Comparison of ENCODE assay signal across 7 mouse cellular contexts in the genomic region with DNA sequence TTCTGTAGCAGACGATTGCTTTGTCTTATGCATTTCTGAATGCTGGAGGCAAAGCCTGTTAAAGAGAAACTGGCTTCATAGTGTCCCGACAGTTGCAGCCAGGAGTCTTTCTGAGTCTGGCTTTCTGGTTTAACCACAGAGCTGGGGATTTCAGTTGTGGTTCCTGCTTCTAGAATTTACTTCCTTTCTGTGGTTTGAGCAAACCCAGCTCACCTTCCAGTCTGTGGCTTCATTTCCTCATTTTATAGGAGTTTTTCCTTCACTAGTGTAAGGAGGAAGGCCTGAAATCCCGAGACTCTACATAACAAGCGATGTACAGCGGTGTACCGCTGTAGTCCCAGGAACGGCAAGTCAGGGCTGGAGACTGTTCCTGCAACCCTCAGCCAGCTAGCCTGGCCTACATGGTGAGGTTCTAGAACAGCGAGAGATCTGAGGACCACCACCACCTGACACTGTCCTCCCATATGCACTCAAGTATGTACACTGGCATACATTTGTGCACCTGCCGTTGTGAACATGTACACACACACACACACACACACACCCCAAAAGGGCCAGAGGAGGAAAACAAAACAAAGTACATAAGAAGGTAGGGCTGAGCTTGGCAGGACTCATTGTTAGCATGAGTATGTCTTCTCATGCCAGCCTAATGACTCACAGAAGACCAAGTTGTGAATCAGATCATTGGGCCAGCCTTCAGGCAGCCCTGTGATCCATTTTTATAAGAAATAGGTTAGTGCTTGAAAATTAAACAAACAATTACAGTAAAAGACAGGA. TPM values are rescaled to one million over a fixed set of nuclear protein-coding genes. Genes with fewer than 3 reads are reported as not detected.
A peak's percentile ranks its signal among the peaks of the same experiment; 100 is the strongest.
DNase-seq lines count a peak whose midpoint lies in the region; ATAC-seq and TF ChIP-seq lines count a peak whose summit lies in the region.

No protein-coding gene starts in this region.

- no peak for TF ChIP-seq CTCF in liver, postnatal 0 days (IDR thresholded peaks at IDR 0.05; ENCODE audit: low read depth)
- no peak for TF ChIP-seq CTCF in thymus, adult 2 months (IDR thresholded peaks at IDR 0.05; ENCODE audit: borderline replicate concordance, control insufficient read depth, extremely low read depth, insufficient read depth, low read length, poor library complexity)

- H3K4me3 ChIP-seq in liver, postnatal 0 days (ENCODE audit: low read depth, low read length) = 0 out of 2 replicates have a peak overlapping the region, but pooled peaks have one; percentile 13
- no peak overlapping the region for H3K4me3 ChIP-seq in liver, embryonic 12.5 days
- H3K4me3 ChIP-seq in thymus, adult 2 months (ENCODE audit: control insufficient read depth, insufficient read depth, low read length) = no peak overlapping the region

- H3K4me1 ChIP-seq in liver, postnatal 0 days (ENCODE audit: insufficient read depth) = no peaks in the 10 kb centered on the region; the same call in 1 of the 2 replicates
- peaks cover 7% of the 10 kb centered on the region; the same call in 1 of the 2 replicates for H3K4me1 ChIP-seq in liver, embryonic 12.5 days
- peaks cover 8% of the 10 kb centered on the region for H3K4me1 ChIP-seq in thymus, adult 2 months (replicated peaks; ENCODE audit: control insufficient read depth, insufficient read depth, low read length)

- no peak overlapping the region for H3K9ac ChIP-seq in liver, postnatal 0 days (replicated peaks)
- no peak overlapping the region for H3K9ac ChIP-seq in liver, embryonic 12.5 days

- no peaks in the 10 kb centered on the region for H3K27me3 ChIP-seq in liver, postnatal 0 days (ENCODE audit: insufficient read depth, low read length)
- H3K27me3 ChIP-seq in liver, embryonic 12.5 days (replicated peaks) = 0 out of 2 replicates have a peak, but pooled peaks cover 5% of the 10 kb centered on the region
- no peaks in the 10 kb centered on the region for H3K27me3 ChIP-seq in thymus, adult 2 months (ENCODE audit: control insufficient read depth, insufficient read depth, low read length)

- DNase-seq in liver, postnatal 0 days = peak; percentile 18
- DNase-seq in Muller cell, postnatal 12 days (ENCODE audit: inconsistent ontology term) = peak; percentile 61
- DNase-seq in lung, postnatal 25 days (ENCODE audit: low spot score) = peak; percentile 28
- peak; percentile 50 for DNase-seq in thymus, adult 2 months
- no peak for DNase-seq in gastrocnemius, postnatal 10 days
- no peak for DNase-seq in cerebellum, adult 9-10 months

- no peak for TF ChIP-seq POLR2A in thymus, adult 2 months (IDR thresholded peaks at IDR 0.05; ENCODE audit: control insufficient read depth, extremely low read depth, insufficient read depth, low read length, poor library complexity)

- H3K4me2 ChIP-seq in liver, postnatal 0 days (ENCODE audit: low read depth, low read length) = peak overlapping the region; percentile 60
- H3K4me2 ChIP-seq in liver, embryonic 12.5 days = no peak overlapping the region

- peaks cover 8% of the 10 kb centered on the region; the same call in 1 of the 2 replicates for H3K36me3 ChIP-seq in liver, postnatal 0 days (replicated peaks; ENCODE audit: insufficient read depth, low read length)
- peaks cover 17% of the 10 kb centered on the region for H3K36me3 ChIP-seq in liver, embryonic 12.5 days
- H3K36me3 ChIP-seq in thymus, adult 2 months (ENCODE audit: control insufficient read depth, insufficient read depth, low read length) = peaks cover 4% of the 10 kb centered on the region; the same call in 1 of the 2 replicates

- TF ChIP-seq EP300 in liver, postnatal 0 days (IDR thresholded peaks at IDR 0.05; ENCODE audit: low read depth) = peak; percentile 35; the same call in 1 of the 2 replicates

- no peaks in the 10 kb centered on the region for H3K9me3 ChIP-seq in liver, postnatal 0 days (ENCODE audit: low read length)
- H3K9me3 ChIP-seq in liver, embryonic 12.5 days (replicated peaks) = no peaks in the 10 kb centered on the region

- no peak for ATAC-seq in liver, postnatal 0 days
- ATAC-seq in liver, embryonic 12.5 days = no peak

- no peak overlapping the region for H3K27ac ChIP-seq in liver, postnatal 0 days (ENCODE audit: low read depth)
- H3K27ac ChIP-seq in liver, embryonic 12.5 days = no peak overlapping the region
- H3K27ac ChIP-seq in thymus, adult 2 months (ENCODE audit: control insufficient read depth, insufficient read depth, low read length) = no peak overlapping the region

- 41% methylated on average over 9 of the region's 9 CpGs for WGBS in liver, postnatal 0 days (ENCODE audit: insufficient replicate concordance)
- 49% methylated on average over 9 of the region's 9 CpGs for WGBS in liver, embryonic 12.5 days (ENCODE audit: insufficient replicate concordance)
- 5% methylated on average over 9 of the region's 9 CpGs for WGBS in thymus, adult 2 months

RNA-seq across cellular contexts. Expression of a gene that starts 25.9 kb away (rescaled TPM):
- 1.1 and 1.2 TPM in 2 replicates for polyA plus RNA-seq in liver, postnatal 0 days (2015; fragmentation: Nextera tagmentation; extraction: Ambion mirVana)
- polyA plus RNA-seq in liver, embryonic 12.5 days (2016; fragmentation: Nextera tagmentation; extraction: Ambion mirVana) = 4.1 and 4.3 TPM in 2 replicates
- 13.3 and 18.7 TPM in 2 replicates for polyA plus RNA-seq in thymus, adult 2 months (2012; rRNA removed)
- total RNA-seq in gastrocnemius, postnatal 10 days (2021) = 10 to 100 TPM; 12.5 to 13.8 TPM

Comparison
In these comparisons a context has a peak if more than half of its experiments do, and no peak if none do; other contexts are left out.
1. DNase-seq: peak in liver, postnatal 0 days (single experiment), Muller cell, postnatal 12 days (single experiment), lung, postnatal 25 days (single experiment) and thymus, adult 2 months (single experiment); none in gastrocnemius, postnatal 10 days (single experiment) and cerebellum, adult 9-10 months (single experiment).